Mouse (Mus musculus) intestine, postnatal 0 days (tissue): ENCODE measurements around the gene Tspan7. TPM values are rescaled to one million over a fixed set of nuclear protein-coding genes. Genes with fewer than 3 reads are reported as not detected.

ENCODE experiments used
- ATAC-seq: fragments of 200-750 bp; cut with Nextera tagmentation; 2 replicates; pipeline ENCODE4 v1.8.0; 2017; ENCODE audit warnings: mild to moderate bottlenecking, moderate TSS enrichment, moderate library complexity
- H3K27ac ChIP-seq: fragments of 300-500 bp; sonication (generic); 2 replicates; pipeline ENCODE4 v1.5.1; 2014; ENCODE audit warnings: mild to moderate bottlenecking, low read depth, low read length, moderate library complexity
- H3K27me3 ChIP-seq: fragments of 300-500 bp; sonication (generic); replicated peaks from 2 replicates; pipeline ENCODE4 v1.6.1; 2014; ENCODE audit warnings: low read length, mixed read lengths; ENCODE audit not compliant: control insufficient read depth, insufficient read depth
- H3K36me3 ChIP-seq: fragments of 300-500 bp; sonication (generic); 2 replicates; pipeline ENCODE4 v1.6.1; 2014; ENCODE audit warnings: mild to moderate bottlenecking, moderate library complexity; ENCODE audit not compliant: control insufficient read depth, insufficient read depth
- H3K4me1 ChIP-seq: fragments of 300-500 bp; sonication (generic); replicated peaks from 2 replicates; pipeline ENCODE4 v1.6.1; 2014; ENCODE audit warnings: antibody characterized with exemption, low read length, mixed read lengths; ENCODE audit not compliant: control insufficient read depth, insufficient read depth
- H3K4me2 ChIP-seq: fragments of 300-500 bp; sonication (generic); replicated peaks from 2 replicates; pipeline ENCODE4 v1.6.1; 2014; ENCODE audit warnings: low read depth, mild to moderate bottlenecking, moderate library complexity
- H3K4me3 ChIP-seq: fragments of 300-500 bp; sonication (generic); 2 replicates; pipeline ENCODE4 v1.5.1; 2014; ENCODE audit warnings: low read depth, low read length
- H3K9ac ChIP-seq: fragments of 300-500 bp; sonication (generic); 2 replicates; pipeline ENCODE4 v1.6.1; 2014; ENCODE audit warnings: mild to moderate bottlenecking, low read depth, low read length
- H3K9me3 ChIP-seq: fragments of 300-500 bp; sonication (generic); 2 replicates; pipeline ENCODE4 v1.6.1; 2016; ENCODE audit warnings: mixed run types; ENCODE audit not compliant: control insufficient read depth
- CTCF ChIP-seq: sonication (generic); IDR thresholded peaks from 2 replicates; pipeline ENCODE4 v1.5.1; 2016; ENCODE audit warnings: low read depth, mild to moderate bottlenecking, control low read depth, antibody characterized with exemption, moderate library complexity
- WGBS: fragments of 180-500 bp; shearing (Covaris S2); extraction: QIAGEN DNeasy Blood & Tissue Kit; methylation state at CpG from one replicate; pipeline ENCODE4 v1.1.7; 2014; 5-methylcytosine and 5-hydroxymethylcytosine counted together
- polyA plus RNA-seq: library from polyadenylated mRNA; unstranded; fragments of >200 nt; fragmentation: Nextera tagmentation; extraction: Ambion mirVana; gene quantifications from 2 replicates; pipeline ENCODE4 v1.2.1, GENCODE M21; 2015

Gene Tspan7
- polyA plus RNA-seq, 1 experiment from 2014 or later, result 120 TPM

DNA sequence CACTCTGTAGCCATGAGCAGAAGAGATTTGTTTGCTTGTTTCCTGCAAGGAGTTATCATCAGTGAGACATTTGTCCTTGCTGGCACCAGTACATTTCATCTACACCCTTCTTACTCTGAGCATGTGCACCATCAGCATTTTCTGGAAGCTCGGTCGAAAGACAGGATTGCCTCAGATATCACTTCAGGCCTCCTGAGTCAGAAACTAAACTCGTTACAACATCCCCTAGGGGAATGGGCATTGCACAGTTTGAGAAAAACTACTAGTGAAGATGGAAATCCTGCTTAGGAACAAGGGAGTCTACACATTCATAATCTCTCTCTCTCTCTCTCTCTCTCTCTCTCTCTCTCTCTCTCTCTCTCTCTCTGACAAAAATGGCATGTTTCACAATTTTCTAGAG, 30.0 kb downstream of the Tspan7 start:
- no peak for ATAC-seq

DNA sequence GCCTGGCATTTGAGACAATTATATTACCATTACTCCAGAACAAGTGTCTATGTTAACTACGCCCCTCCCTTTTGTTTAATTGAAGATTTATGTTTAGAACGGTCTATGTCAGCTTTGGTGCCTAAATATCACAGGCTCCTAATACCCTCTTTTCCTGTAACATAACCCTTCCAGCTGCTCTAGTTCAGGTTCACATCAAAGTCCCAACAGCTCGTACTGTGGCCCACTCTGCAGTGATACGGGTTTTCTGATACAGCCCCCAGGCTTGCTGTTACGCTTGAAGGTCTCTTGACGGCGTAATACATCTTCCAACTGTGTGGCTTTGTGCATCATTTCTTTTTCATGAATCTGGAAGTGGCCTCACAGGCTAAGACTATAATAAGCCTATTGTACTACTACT, 31.5 kb downstream of the Tspan7 start:
- no peak overlapping the region for H3K27ac ChIP-seq
- H3K4me3 ChIP-seq, result no peak overlapping the region
- no peaks in the 10 kb centered on the region for H3K4me1 ChIP-seq
- H3K36me3 ChIP-seq, result no peaks in the 10 kb centered on the region
- no peak for ATAC-seq
- H3K27me3 ChIP-seq, result no peaks in the 10 kb centered on the region
- 86% methylated on average over 7 of the region's 7 CpGs for WGBS
- no peak for TF ChIP-seq CTCF
- no peak overlapping the region for H3K4me2 ChIP-seq
- H3K9me3 ChIP-seq, result no peaks in the 10 kb centered on the region
- no peak overlapping the region for H3K9ac ChIP-seq

More for the DNA sequence above, 30.0 kb downstream of the Tspan7 start:
- H3K9me3 ChIP-seq, result no peaks in the 10 kb centered on the region
- H3K27ac ChIP-seq, result no peak overlapping the region
- H3K4me2 ChIP-seq, result no peak overlapping the region
- no peaks in the 10 kb centered on the region for H3K27me3 ChIP-seq
- H3K4me3 ChIP-seq, result no peak overlapping the region
- WGBS, result 52% methylated on average over 3 of the region's 3 CpGs
- H3K4me1 ChIP-seq, result no peaks in the 10 kb centered on the region
- no peaks in the 10 kb centered on the region for H3K36me3 ChIP-seq
- no peak for TF ChIP-seq CTCF
- no peak overlapping the region for H3K9ac ChIP-seq

DNA sequence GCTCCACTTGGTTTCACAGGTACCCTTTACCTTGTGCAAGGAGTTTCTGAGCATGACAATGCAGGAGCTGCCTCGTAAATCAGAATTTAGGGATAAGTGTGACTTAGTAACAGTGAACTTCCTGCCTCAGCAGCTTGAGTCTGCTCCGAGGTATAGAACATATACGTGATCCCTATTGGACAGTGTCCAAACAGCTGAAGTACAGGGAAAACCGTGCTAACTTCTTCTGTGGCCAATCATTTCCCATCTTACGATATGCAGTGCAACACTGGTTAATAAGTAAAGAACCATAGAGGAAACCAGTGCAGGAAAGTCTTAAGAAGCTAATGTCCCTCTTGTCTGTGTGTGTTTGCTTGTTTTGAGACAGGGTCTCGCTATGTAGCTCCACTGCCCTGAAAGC, 32.0 kb downstream of the Tspan7 start:
- Histone ChIP-seq H3K27ac (no peak overlapping the region), H3K9me3 (no peaks in the 10 kb centered on the region), H3K4me1 (no peaks in the 10 kb centered on the region), H3K27me3 (no peaks in the 10 kb centered on the region), H3K4me2 (no peak overlapping the region), H3K9ac (no peak overlapping the region), H3K36me3 (no peaks in the 10 kb centered on the region), H3K4me3 (no peak overlapping the region)
- peak; percentile 33; the same call in 1 of the 2 replicates for ATAC-seq
- no peak for TF ChIP-seq CTCF
- 58% methylated on average over 6 of the region's 6 CpGs for WGBS

DNA sequence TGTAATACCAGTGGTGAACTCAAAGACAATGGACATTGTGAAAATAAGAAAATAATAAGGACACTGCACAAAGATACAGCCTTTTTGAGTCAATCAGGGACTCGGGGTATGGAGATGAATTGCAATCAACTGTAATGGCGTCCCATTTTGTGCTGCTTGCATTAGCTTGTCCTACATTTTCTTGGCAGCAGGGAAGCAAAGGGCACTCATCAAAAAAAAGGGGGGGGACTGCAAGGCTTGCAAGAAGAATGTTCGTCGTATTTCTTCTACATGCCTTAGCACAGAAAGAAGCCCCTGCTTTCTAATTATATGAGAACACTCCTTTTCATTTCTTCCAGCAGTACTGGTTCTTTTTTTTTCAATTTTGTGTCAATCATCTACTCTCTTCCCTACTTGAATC, 32.8 kb downstream of the Tspan7 start:
- 87% methylated on average over 4 of the region's 4 CpGs for WGBS
- Histone ChIP-seq H3K4me3 (no peak overlapping the region), H3K4me1 (no peaks in the 10 kb centered on the region), H3K9me3 (no peaks in the 10 kb centered on the region), H3K27ac (no peak overlapping the region), H3K9ac (no peak overlapping the region), H3K36me3 (no peaks in the 10 kb centered on the region), H3K27me3 (no peaks in the 10 kb centered on the region), H3K4me2 (no peak overlapping the region)
- TF ChIP-seq CTCF, result no peak
- no peak for ATAC-seq

DNA sequence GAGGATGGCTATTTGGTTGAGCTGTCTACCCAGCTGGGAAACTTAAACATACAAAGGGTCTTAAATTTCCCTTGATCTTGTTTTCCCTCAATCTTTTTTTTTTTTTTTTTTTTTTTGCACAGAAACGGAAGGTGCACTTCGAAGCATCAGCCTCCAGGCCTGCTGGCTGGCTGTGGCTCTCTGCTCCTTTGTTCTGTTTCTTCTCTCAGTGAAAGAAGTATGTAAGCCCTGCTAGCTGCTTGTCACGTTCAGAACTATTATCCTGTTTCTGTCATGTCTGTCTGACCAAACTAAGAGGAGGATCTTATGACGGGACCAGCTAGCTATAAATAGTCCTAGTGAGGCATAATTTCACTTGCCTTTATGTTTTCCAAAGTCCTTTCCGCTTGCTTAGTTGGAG, 33.6 kb downstream of the Tspan7 start:
- Histone ChIP-seq H3K4me2 (no peak overlapping the region), H3K9ac (no peak overlapping the region), H3K4me3 (no peak overlapping the region), H3K27ac (no peak overlapping the region), H3K9me3 (no peaks in the 10 kb centered on the region), H3K36me3 (no peaks in the 10 kb centered on the region), H3K4me1 (no peaks in the 10 kb centered on the region), H3K27me3 (no peaks in the 10 kb centered on the region)
- ATAC-seq, result no peak
- no peak for TF ChIP-seq CTCF
- WGBS, result 59% methylated on average over 5 of the region's 5 CpGs

DNA sequence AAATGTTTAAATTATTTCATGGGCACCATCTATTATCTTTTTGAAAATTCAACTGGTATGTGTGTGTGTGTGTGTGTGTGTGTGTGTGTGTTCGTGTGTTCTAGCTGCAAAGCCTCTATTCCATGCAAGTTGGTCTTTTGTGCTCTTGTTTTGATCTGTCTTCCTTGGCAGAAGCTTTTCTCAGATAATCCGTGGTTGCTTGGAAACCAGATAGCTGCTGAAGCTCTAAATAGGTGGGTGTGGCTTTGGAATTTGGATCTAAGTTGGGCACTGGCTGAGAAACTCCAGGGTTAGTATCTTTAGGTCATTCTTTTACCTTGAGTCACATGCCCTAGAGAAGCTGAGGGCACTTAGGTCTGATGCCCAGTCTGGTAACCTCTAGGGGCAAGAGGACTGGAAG, 50.5 kb downstream of the Tspan7 start:
- Histone ChIP-seq H3K4me3 (no peak overlapping the region), H3K36me3 (no peaks in the 10 kb centered on the region), H3K9ac (no peak overlapping the region), H3K4me1 (no peaks in the 10 kb centered on the region), H3K27ac (no peak overlapping the region), H3K27me3 (no peaks in the 10 kb centered on the region), H3K4me2 (no peak overlapping the region), H3K9me3 (no peaks in the 10 kb centered on the region)
- ATAC-seq, result no peak
- no peak for TF ChIP-seq CTCF
- 18% methylated on average over 2 of the region's 2 CpGs for WGBS

DNA sequence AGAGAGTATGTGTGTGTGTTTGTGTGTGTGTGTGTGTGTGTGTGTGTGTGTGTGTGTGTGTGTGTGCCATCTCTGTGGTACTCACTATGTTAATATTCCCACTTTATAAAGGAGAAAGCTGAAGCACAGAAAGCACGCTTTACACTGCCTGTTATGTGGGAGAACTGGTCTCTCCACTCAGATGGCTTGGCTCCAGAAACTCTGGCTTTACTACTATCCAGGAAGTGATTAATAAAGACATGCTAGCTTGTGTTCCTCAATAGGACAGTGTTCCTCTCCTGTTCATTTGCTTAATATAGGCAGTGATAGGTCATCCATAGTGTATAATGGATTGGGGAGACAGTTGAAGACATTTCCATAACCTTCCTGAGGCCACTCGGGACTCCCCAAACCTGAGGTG, 54.1 kb downstream of the Tspan7 start:
- ATAC-seq, result no peak
- Histone ChIP-seq H3K27ac (no peak overlapping the region), H3K36me3 (no peaks in the 10 kb centered on the region), H3K9ac (no peak overlapping the region), H3K9me3 (no peaks in the 10 kb centered on the region), H3K4me2 (no peak overlapping the region), H3K27me3 (no peaks in the 10 kb centered on the region), H3K4me3 (no peak overlapping the region), H3K4me1 (no peaks in the 10 kb centered on the region)
- 59% methylated on average over 2 of the region's 2 CpGs for WGBS
- no peak for TF ChIP-seq CTCF
